Mouse (Mus musculus) lung, adult 2 months (tissue): ENCODE measurements around the gene Lexm. TPM values are rescaled to one million over a fixed set of nuclear protein-coding genes. Genes with fewer than 3 reads are reported as not detected.

Experiments
- DNase-seq: peaks from one replicate; pipeline ENCODE4 v3.0.0; 2022
- H3K4me1 ChIP-seq: fragments of 200-500 bp; 2 replicates; pipeline ENCODE4 v1.6.1; 2011; ENCODE audit warnings: low read length; ENCODE audit not compliant: control insufficient read depth, insufficient read depth
- H3K4me3 ChIP-seq: fragments of 200-500 bp; replicated peaks from 2 replicates; pipeline ENCODE3; 2011; ENCODE audit warnings: low read depth, mild to moderate bottlenecking, control low read depth, low read length; ENCODE audit errors: extremely low read depth
- CTCF ChIP-seq: fragments of 200-500 bp; IDR thresholded peaks from 2 replicates; pipeline ENCODE4 v1.5.1; 2011; ENCODE audit warnings: mild to moderate bottlenecking, low read length, control low read depth; ENCODE audit not compliant: insufficient read depth
- POLR2A ChIP-seq: fragments of 200-500 bp; IDR thresholded peaks from 2 replicates; pipeline ENCODE4 v1.6.1; 2011; ENCODE audit warnings: low read depth, mild to moderate bottlenecking, control low read depth, low read length, borderline replicate concordance; ENCODE audit errors: extremely low read depth
- WGBS: fragments of 180-500 bp; shearing (Covaris S2); methylation state at CpG from one replicate; pipeline ENCODE4 v1.1.7; 2018; 5-methylcytosine and 5-hydroxymethylcytosine counted together
- polyA plus RNA-seq: library from polyadenylated mRNA; depleted of rRNA; stranded (reverse); fragments of >200 nt; gene quantifications from 2 replicates; pipeline ENCODE4 v1.2.3, GENCODE M21; 2012; rRNA removed

Gene Lexm
- polyA plus RNA-seq = 0.11 TPM in 1 of 2 replicates, not detected in the other

DNA sequence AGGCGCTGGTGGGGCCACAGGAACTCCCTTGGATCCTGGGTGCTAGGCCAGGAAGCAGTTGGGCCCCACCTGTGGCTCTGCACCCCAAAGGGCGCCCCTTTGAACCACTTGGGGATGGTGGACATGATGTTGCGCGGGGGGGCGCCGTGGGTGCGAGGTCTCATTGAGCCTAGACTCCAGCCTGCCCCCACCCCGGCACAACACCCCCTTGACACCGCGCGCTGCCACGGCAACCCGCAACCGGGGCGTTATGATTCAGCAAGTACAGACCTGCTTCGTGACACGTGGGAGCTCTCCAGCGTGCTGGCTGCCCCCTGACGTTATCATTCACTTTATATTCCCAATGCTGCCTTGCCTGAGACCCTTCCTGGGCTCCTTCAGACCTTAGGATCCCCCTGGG is at the start of gene Lexm:
Gene Lexm (minus strand): TSS at position 186 of the 400 bp plus-strand sequence.
- TF ChIP-seq CTCF = no peak
- no peak for TF ChIP-seq POLR2A
- WGBS = 2% methylated on average over 19 of the region's 19 CpGs
- Histone ChIP-seq H3K4me1 (no peaks in the 10 kb centered on the region), H3K4me3 (no peak within 1 kb of the TSS)
- no peak for DNase-seq

DNA sequence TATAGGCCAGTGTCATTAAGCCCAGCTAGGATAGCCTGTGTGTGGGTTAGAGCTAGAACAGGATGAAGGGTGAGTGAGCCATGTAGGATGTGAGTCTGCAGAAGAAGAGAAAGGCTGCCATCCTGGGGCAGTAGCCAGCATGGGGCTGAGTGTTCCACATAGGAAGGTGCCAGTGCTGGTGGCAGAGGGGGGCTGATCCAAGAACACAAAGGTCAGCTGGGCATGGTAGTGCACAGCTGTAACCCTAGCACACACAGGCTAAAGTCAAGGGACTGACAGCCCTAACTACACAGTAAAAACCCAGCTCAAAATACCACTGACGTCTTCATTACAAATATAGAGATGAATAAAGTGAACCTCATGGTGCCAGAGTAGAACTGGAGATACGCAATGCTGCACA is 49.5 kb upstream of the Lexm start:
- no peak for DNase-seq
- TF ChIP-seq POLR2A (no peak), CTCF (no peak)
- Histone ChIP-seq H3K4me1 (no peaks in the 10 kb centered on the region), H3K4me3 (no peak overlapping the region)
- WGBS = 95% methylated on average over 2 of the region's 2 CpGs

DNA sequence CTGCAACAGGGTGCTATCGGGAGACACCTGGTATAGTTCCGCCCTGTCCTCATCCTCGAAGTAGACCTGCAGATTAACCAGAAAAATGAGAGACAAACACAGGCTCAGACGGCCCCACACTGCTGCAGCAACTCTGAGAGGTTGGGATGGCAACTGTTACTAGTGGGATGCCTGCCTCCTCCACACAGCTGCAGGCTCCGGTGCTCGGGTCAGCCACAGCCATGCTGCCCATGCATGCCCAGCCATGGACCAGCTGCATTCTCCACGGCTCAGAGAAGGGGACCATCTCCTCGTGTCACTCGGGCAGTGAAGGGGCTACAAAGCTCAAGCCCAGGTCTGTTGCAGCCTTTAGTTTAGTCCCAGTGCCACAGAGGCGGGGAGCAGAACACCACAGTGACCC is 48.6 kb upstream of the Lexm start:
- H3K4me3 ChIP-seq = no peak overlapping the region
- no peaks in the 10 kb centered on the region for H3K4me1 ChIP-seq
- WGBS = 89% methylated on average over 10 of the region's 10 CpGs
- TF ChIP-seq CTCF = no peak
- TF ChIP-seq POLR2A = no peak
- no peak for DNase-seq

DNA sequence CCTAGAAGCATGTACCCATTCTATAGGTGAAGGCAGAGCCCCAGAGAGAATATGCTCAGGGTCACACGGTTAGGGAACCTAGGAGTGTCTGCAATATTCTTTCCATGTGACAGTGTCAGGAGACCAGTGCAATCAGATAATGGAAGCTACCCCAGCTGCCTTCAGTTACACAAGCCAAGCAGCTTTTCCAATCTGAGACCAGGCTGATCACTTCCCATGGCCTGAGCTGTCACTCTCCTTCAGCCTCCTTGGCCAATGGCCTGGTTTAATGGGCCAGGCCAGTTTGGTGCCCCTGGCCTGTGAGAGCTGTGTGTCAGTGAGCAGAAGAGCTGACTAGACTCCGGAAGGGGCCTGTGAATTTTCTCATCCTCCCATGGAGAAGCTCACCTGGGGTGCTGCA is 48.2 kb upstream of the Lexm start:
- H3K4me3 ChIP-seq = no peak overlapping the region
- no peak for DNase-seq
- TF ChIP-seq CTCF (no peak), POLR2A (no peak)
- 99% methylated on average over 2 of the region's 2 CpGs for WGBS
- H3K4me1 ChIP-seq = no peaks in the 10 kb centered on the region

DNA sequence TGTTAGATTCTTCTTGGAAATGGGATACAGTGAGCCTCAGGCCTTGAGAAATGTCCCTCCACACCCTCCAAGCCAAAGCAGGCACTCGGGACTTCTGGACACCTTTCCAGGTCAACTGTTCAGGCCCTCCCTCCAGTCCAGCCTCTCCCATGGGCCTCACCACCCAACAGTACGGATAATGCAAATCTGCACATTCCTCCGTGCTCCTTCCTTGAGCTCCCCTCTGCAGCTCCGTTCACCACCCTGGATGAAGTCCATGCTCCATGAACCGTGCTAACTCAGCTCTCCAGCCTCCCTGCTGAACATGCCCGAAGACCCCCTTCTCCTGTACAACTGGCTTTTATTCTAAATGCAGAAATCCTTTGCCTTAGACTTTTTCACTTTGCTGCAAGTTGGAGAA is 47.7 kb upstream of the Lexm start:
- no peak for TF ChIP-seq POLR2A
- no peak for TF ChIP-seq CTCF
- no peak for DNase-seq
- Histone ChIP-seq H3K4me3 (no peak overlapping the region), H3K4me1 (no peaks in the 10 kb centered on the region)
- WGBS = 86% methylated on average over 6 of the region's 6 CpGs

DNA sequence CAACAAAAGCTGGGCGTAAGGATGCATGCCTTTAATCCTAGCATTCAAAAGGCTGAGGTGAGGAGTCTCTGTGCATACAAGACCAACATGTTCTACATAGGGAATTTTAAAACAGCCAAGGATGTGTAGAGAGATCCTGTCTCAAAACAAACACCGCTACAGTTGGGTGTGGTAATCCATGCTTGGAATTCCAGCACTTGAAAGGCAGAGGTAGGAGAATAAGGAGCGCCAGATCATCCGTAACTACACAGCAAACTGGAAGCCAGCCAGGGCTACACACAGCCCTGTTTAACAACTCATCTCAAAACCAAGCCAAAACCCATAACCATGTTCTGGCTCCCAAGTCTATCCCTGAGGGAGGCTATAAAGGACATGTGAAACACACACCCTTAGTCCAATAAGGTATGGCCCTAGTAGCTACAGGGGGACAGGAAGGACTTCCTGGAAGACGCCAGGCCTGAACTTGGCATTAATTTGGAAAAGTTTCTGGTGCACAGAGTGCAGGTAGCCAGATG is 47.0 kb upstream of the Lexm start:
- H3K4me3 ChIP-seq = no peak overlapping the region
- 80% methylated on average over 5 of the region's 5 CpGs for WGBS

DNA sequence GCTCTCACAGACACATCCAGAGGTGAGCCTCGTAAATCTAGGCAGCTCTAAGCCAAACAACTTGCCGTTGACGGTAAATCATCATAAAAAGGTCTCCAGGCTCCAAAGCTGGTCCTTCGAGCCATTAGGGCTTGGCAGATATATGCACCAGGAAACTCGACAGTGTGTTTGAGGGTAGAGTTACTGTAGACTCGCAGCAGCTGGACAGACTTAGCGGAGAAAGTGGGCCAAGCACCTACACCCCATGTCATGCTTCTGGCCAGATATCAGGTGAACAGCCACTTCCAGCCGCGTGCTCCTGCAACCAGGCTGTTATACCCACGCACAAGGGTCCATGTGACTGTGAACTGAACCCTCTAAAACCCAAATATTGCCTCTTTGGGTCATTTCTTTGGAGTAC is 38.6 kb upstream of the Lexm start:
- WGBS = 89% methylated on average over 10 of the region's 10 CpGs
- Histone ChIP-seq H3K4me3 (no peak overlapping the region), H3K4me1 (no peaks in the 10 kb centered on the region; the same call in 1 of the 2 replicates)
- no peak for DNase-seq
- TF ChIP-seq CTCF = no peak
- no peak for TF ChIP-seq POLR2A

More for the DNA sequence above, 47.0 kb upstream of the Lexm start:
- H3K4me1 ChIP-seq = no peaks in the 10 kb centered on the region
- DNase-seq = no peak
- TF ChIP-seq CTCF (no peak), POLR2A (no peak)

DNA sequence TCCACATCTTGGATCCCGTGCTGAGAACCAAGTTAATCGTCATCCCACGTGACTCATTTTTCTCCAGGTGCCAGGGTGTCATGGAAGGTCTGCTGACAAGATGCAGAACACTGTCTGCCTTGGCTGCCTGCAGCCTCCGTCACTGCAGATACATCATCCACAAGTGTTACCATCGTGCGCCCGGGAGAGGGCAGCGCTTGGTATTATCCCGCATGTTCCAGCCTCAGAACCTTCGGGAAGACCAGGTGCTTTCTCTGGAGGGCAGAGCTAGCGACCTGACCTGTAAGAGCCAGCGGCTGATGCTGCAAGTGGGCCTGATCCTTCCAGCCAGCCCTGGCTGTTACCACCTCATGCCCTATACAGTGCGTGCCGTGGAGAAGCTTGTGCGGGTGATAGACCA is 36.0 kb upstream of the Lexm start:
- 94% methylated on average over 15 of the region's 15 CpGs for WGBS
- DNase-seq = no peak
- H3K4me1 ChIP-seq = no peaks in the 10 kb centered on the region; the same call in 1 of the 2 replicates
- no peak for TF ChIP-seq CTCF
- no peak for TF ChIP-seq POLR2A
- no peak overlapping the region for H3K4me3 ChIP-seq

DNA sequence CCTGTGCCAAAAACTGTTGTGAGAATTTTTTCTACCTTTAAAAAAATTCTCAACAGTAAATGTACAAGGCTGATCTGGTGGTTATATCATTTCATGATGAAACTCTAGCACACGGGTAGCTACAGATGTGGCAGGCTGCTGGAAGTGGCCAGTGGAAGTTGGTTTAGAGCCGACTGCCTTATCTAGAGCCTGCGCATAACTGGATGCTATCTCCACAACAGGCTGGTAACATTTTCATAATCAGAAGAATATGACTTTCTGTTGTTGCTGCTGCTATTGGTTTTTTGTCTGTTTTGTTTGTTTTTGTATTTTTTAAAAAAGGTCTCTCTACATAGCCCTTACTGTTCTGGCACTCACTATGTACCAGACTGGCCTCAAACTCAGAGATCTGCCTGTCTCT is 35.5 kb upstream of the Lexm start:
- no peaks in the 10 kb centered on the region; the same call in 1 of the 2 replicates for H3K4me1 ChIP-seq
- TF ChIP-seq POLR2A = no peak
- TF ChIP-seq CTCF = no peak
- H3K4me3 ChIP-seq = no peak overlapping the region
- no peak for DNase-seq
- 92% methylated on average over 3 of the region's 3 CpGs for WGBS

DNA sequence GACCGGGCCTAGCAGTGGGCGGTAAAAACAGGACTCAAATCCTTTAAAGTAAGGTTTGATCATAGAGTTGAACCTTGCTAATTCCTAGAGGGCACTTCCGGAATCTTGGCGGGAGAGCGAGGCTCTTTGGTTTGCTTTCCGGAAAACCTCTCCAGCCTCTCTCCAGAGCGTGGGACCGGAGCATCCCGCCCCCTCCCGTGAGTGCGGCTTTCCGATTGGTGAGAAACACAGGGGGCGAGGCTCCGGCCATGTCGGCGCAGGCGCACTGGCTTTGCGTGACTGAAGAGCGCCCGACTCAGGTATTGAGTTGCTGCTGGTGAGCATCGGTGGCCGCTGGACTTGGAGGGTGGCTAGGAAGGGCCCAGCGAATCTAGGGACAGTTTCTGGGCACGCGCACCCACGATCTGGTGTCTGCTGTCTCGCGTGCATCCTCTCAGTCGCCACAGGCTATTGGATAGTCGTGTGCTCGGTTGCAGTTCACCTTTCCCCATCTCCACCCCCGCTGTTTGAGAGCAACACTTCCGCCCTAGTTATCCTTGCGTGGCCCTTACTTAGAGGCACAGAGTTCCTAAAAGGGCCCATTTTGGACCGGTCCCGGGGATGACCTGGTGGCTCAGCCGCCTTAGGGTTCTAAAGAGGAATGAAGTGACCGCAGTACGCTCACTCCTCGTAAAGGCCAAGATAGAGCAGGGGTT is 33.9 kb upstream of the Lexm start, which contains the start of gene Pars2:
Gene Pars2 (plus strand): TSS at position 237 of the 695 bp plus-strand sequence.
- no peak for TF ChIP-seq CTCF
- TF ChIP-seq POLR2A = peak; percentile 82; the same call in 1 of the 2 replicates
- peak; percentile 95 for DNase-seq
- 3% methylated on average over 40 of the region's 40 CpGs for WGBS
- Histone ChIP-seq H3K4me1 (no peaks in the 10 kb centered on the region; the same call in 1 of the 2 replicates), H3K4me3 (peak within 1 kb of the TSS; percentile 93)
